Mouse (Mus musculus): ENCODE measurements around the gene Nrarp. TPM values are rescaled to one million over a fixed set of nuclear protein-coding genes. Genes with fewer than 3 reads are reported as not detected.

Nrarp gene
- total RNA-seq, 2 experiments from 2014 or later: 7.2 to 11.5 TPM

- no peak for DNase-seq (ENCODE audit: low spot score)
These were observed 7.9 kb upstream of the Nrarp start for GRCm38 (mm10) chr2:25172629-25173028.

DNA sequence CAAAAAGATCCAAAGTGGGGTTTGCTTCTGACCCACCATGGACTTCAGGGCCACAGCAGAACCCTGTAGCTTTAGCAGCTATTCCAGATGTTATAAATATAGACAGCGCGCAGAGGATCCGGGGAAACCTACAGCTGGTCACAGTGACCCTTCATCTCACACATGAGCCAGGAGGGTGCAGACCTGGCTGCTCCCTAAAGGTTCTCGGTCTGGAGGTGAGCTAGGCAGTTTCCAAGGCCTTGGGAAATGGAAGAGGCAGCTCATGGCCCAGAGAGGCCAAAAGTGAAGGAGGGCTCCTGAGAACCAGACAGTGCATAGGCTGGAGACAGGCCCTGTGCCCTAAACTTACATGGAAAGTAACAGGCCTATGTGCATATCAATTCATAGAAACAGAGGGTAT, 6.7 kb upstream of the Nrarp start:
- intact Hi-C loops (cut with DNase I): no loop called here
- no peak for DNase-seq (ENCODE audit: low spot score)

More at GRCm38 (mm10) chr2:25172629-25173028, 7.9 kb upstream of the Nrarp start:
- intact Hi-C loops (cut with DNase I): no loop called here

DNA sequence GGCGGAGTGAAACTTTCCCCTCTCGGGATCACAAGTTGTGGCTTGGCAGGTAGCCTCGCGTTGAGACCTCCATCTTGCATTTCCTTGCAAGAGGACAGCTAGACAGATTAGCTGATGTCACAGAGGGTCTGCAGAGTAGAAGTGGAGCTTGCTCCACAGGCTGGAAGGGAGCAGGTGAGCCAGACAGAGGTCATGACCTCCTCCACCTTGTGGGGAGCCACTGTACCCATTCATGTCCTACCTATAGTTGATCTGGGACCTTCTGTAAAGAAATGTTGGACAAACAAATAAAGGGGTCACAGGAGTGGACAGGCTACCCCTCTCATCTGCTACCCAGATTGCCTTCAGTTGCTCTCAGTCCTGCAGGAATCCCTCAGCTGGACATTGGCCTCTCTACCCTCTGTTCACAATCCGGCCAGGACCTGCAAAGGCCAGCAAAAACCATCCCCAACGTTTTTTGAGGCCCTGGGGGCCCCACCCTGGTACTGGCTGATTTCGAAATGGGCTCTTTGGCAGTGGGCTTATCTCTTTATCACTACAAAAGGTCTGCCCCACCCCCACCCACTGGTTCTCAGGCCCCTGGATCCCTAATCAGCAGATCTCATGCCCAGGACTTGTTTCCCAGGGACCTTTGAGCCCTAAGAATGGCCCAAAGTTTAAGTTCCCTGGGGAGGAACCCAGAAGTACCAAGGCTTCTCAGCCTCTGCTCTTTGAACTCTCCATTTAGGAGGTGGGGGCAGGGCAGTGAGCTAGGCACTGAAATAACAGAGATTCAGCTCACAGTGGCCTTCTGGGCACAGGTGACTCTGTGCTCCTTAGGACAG, 5.5 kb upstream of the Nrarp start:
- intact Hi-C loops (cut with DNase I): no loop called here
- DNase-seq (ENCODE audit: low spot score): no peak

- intact Hi-C loops (cut with DNase I): loop anchor here (2.0 kb wide), 1 partner anchor 13 kb away; no protein-coding TSS in a partner anchor
- DNase-seq (ENCODE audit: low spot score): no peak
These were observed 4.9 kb upstream of the Nrarp start for GRCm38 (mm10) chr2:25175690-25176078.

GRCm38 (mm10) chr2:25176573-25176972, 4.0 kb upstream of the Nrarp start:
- intact Hi-C loops (cut with DNase I): loop anchor here (2.0 kb wide), 1 partner anchor 14 kb away; no protein-coding TSS in a partner anchor
- DNase-seq (ENCODE audit: low spot score): no peak

DNA sequence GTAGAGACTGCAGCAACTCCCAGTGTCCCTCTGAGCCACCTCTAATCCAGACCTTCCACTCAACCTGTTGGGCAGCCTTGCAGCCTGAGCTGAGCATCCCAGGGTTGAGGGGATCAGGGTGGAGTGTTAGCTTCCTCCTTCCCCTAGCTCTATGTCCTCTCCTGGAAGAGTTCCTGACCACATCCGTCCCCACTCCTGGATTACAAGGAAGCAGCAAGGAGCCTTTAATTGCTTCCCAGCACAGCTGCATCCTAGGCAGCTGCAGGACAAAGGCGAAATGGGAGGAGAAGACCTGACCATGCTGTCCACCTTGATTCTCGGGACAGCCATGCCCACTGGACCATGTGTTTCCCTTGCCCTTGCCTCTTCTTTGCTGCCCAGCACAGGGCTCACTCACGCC, 3.5 kb upstream of the Nrarp start:
- intact Hi-C loops (cut with DNase I): loop anchor here (2.0 kb wide), 1 partner anchor 14 kb away; no protein-coding TSS in a partner anchor
- no peak for DNase-seq (ENCODE audit: low spot score)

DNA sequence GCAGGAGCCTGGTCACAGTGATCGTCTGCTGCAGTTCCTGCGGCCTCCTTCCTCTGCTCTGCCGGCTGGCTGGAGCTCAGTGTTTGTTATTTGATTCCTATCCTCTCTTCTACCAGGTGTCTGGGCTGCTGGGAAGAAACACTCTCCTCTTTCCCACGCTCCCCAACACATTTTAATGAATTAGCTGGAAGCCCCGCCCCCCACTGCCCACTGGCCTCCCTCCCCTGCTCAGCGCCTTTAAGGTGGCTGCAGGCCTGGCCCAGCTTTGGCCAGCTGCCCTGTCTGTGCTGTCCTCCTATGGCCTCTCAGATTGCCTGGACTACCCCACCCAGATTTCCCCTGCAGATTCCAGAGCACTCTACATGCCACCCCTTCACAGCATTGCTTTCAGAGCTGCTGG, 2.9 kb upstream of the Nrarp start:
- intact Hi-C loops (cut with DNase I): loop anchor here (2.0 kb wide), 1 partner anchor 15 kb away; no protein-coding TSS in a partner anchor
- DNase-seq (ENCODE audit: low spot score): no peak

- intact Hi-C loops (cut with DNase I): no loop called here
These were observed 2.1 kb upstream of the Nrarp start for GRCm38 (mm10) chr2:25178285-25178972.

DNA sequence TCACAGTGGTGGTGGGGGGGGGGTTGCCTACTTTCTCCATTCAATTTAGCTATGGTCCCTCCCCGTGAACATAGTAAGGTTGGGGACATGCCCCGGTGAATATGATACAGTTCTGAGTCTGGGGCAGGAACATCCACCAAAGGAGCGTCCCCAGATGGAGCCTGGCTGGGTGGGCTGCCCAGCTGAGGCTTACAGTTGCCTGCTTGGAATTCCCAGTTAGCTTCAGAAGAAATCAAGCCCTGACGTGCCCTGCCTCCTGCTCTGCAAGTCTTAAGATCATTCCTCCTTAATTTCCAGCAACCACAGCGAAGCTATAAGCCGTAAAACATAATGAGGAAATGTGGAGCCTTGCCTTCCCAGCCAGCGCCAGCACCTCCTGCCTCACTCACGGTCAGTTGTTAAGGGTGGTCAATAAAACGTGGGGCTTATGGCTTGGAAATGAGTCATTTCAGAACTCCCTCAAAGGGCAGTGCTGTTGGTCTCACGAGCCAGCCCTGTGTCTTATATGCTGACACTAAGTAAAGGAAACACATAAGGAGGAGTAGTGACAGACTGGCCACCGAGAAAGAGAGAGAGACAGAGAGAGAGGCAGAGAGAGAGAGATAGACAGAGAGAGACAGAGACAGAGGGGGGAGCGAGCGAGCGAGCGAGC, 866 bp upstream of the Nrarp start:
- no peak for DNase-seq (ENCODE audit: low spot score)
- intact Hi-C loops (cut with DNase I): loop anchor here (5.0 to 10.0 kb wide), 2 partner anchors 37 to 215 kb away; partner anchors contain the start of gene Dph7

More at GRCm38 (mm10) chr2:25178285-25178972, 2.1 kb upstream of the Nrarp start:
- DNase-seq (ENCODE audit: low spot score): no peak

- intact Hi-C loops (cut with DNase I): loop anchor here (5.0 to 10.0 kb wide), 2 partner anchors 39 to 216 kb away; partner anchors contain the start of gene Dph7
- no peak for DNase-seq (ENCODE audit: low spot score)
These were observed 674 bp downstream of the Nrarp start for GRCm38 (mm10) chr2:25180973-25181890.

- intact Hi-C loops (cut with DNase I): loop anchor here (5.0 to 10.0 kb wide), 2 partner anchors 40 to 217 kb away; partner anchors contain the start of gene Dph7
- no peak for DNase-seq (ENCODE audit: low spot score)
These were observed 1.4 kb downstream of the Nrarp start for GRCm38 (mm10) chr2:25181891-25182397.

GRCm38 (mm10) chr2:25182664-25183063, 2.1 kb downstream of the Nrarp start:
- intact Hi-C loops (cut with DNase I): loop anchor here (5.0 to 10.0 kb wide), 2 partner anchors 40 to 218 kb away; partner anchors contain the start of gene Dph7
- DNase-seq (ENCODE audit: low spot score): no peak

GRCm38 (mm10) chr2:25183336-25183735, 2.8 kb downstream of the Nrarp start:
- intact Hi-C loops (cut with DNase I): loop anchor here (5.0 to 10.0 kb wide), 2 partner anchors 41 to 219 kb away; partner anchors contain the start of gene Dph7
- DNase-seq (ENCODE audit: low spot score): no peak

DNA sequence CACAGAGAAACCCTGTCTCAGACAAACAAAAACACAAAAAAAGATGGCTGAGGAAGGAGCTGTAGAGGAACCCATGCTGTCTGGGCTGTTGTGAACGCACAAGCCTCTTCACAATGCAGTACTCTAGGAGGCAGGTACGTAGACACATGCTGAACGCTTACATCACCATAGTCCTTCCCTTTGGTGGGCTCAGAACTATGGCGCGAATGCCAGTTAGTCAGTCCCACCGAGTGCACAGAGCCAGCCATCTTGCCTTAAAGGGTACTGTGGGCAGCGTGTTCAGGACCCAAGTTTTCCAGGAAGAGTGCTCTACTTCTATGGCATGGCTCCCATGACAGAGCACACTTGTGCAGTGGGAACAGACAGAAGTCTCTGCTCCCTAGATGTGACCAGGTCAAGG, 3.9 kb downstream of the Nrarp start:
- DNase-seq (ENCODE audit: low spot score): no peak
- intact Hi-C loops (cut with DNase I): loop anchor here (5.0 to 10.0 kb wide), 2 partner anchors 42 to 220 kb away; partner anchors contain the start of gene Dph7

GRCm38 (mm10) chr2:25185625-25186574, 5.3 kb downstream of the Nrarp start:
- no peak for DNase-seq (ENCODE audit: low spot score)
- intact Hi-C loops (cut with DNase I): loop anchor here (1.0 to 10.0 kb wide), 2 partner anchors 58 to 221 kb away; partner anchors contain the start of gene Dph7

DNA sequence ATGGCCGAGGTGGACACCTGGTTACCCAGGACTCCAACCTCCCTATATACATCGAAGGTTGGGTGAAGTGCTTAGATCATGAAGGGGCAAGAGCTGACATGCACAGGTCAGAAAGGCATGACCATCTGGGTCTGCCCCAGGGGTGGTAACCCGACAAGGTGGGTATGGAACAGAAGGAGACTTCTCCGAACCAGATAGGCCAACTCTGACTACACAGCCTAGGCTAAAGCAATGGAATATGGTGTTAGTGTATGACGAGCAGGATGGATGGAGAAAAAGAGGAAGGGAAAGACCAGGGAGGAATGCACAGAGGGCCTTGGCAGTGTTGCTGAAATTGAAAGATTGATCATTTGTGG, 6.0 kb downstream of the Nrarp start:
- no peak for DNase-seq (ENCODE audit: low spot score)
- intact Hi-C loops (cut with DNase I): loop anchor here (1.0 to 10.0 kb wide), 2 partner anchors 58 to 222 kb away; partner anchors contain the start of gene Dph7

DNA sequence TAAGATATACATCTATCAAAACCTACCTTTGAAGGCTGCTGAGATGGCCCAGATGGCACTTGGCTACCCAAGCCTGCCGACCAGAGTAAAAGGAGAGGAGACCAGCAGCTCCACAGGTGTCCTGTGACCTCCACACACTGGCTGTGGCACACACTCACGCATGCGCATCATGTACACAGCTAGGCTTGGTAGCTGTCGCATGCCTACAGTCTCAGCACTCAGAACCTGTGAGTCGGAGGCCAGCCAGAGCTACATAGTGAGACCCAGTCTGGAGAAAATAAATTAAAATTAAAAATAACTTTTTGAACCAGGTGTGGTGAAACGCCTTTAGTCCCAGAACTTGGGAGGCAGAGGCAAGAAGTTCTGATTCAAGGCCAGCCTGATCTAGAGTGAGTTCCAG, 7.3 kb downstream of the Nrarp start:
- intact Hi-C loops (cut with DNase I): loop anchor here (10.0 kb wide), 1 partner anchor 223 kb away; the partner anchor contains the start of gene Dph7
- no peak for DNase-seq (ENCODE audit: low spot score)

Measured in heart, postnatal 25 days (tissue).